Mouse (Mus musculus) left cerebral cortex, adult 2 months (tissue): ENCODE measurements at regions not wholly inside any gene's neighbourhood (a gene's known extent, or its start where the extent isn't known, plus 50 kb on each side); places are given as distances from the start of the nearest gene placed in this dataset.

Experiments used
- DNase-seq, 2 experiments: peaks; one replicate each; pipeline ENCODE4 v3.0.0; 2021 to 2022; ENCODE audit warnings: low spot score in 2 of 2, mixed read lengths in 1 of 2; ENCODE audit errors: extremely low spot score in 1 of 2
- H3K27ac ChIP-seq: fragments of 200-600 bp; 2 replicates; pipeline ENCODE4 v1.8.1; 2022
- H3K4me3 ChIP-seq: fragments of 200-600 bp; 2 replicates; pipeline ENCODE4 v1.8.1; 2022
- CTCF ChIP-seq: fragments of 200-600 bp; IDR thresholded peaks from 2 replicates; pipeline ENCODE4 v1.8.1; 2022; ENCODE audit warnings: antibody characterized with exemption, mild to moderate bottlenecking, moderate library complexity
- intact Hi-C: fragments of 180-260 bp; cut with DNase I; formaldehyde crosslinking; loops from one replicate; pipeline ENCODE4 v1.15.1; 2025

DNA sequence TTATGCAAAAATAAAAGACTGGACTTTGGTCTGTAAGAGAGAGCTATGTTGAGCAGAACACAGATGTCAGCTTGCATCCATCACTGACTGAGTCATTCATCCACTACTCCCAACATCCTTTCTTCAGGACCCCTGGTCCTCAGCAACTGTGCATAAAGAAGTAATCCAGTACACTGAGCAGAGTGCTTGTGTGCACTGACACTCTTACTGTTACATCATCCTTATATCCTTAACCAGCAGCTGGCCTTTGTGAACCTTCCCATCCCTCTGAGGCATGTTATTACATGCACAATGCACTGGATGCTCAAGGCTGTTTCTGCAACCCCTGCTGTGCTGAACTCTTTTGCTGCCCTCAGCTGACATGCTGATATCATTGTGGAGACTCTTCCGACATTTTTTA is 144.2 kb upstream of the Fam92a start:
- Histone ChIP-seq H3K27ac (no peak overlapping the region), H3K4me3 (no peak overlapping the region)
- no peak for DNase-seq
- intact Hi-C loops = no loop called here
- no peak for TF ChIP-seq CTCF

DNA sequence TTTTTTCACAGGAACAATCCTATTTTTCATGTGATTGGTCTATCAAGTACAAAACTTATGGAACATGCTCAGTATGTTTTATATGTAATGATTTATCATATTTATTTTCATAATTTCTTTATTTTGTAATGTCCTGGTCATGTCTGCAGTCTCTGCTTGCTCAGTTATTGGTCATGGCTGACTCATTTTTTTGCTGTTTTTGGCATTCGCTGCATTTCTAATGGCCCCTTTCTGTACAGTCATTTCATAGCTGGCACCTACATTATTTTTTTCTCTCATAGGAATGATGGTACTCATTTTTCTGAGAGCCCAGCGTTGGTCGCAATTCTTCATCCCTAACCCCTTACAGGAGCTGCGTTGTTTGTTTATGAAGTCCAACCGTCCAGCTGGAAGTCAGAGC is 136.5 kb upstream of the Fam92a start:
- TF ChIP-seq CTCF = no peak
- intact Hi-C loops = no loop called here

DNA sequence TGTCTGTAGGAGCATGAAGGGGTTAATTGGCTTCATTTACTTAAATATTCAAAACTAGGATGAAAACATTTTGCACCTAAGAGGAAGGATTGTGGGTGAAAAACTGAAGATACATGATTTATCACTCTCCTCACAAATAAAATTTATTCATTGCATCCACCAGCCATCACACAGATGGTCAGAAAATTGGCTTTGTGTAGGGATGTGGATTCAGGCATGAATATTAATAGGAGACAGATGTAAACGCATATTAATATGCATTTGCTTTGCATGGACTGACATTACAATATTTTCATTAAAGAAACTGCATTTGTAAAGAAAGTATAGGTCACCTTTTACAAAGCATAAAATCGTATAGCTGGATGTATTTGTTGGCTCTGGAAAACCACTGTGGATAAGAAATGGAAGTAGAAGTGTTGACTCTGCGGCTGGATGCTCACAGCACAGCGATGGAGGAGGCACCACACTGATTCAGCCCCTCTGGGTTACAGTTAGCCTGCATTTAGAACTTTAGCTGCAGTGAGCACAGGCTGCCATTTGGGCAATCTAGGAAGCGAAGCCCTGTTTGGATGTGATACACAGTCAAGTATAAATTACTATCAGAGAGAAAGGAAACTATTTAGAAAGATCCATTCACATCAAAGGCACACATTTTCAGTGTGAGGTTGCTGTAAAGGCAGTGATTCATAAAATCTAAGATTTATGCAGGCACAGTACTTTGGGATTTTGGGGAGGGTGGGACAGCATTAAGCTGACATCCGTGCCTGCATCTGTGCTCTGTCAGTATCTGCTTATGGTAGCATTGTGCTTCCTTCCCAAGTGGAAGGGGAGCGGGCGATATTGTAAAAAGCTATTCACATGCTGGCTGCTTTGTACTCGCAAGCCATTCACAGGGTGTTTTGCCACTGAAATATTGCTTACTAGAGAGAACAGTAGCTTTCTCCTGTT is 135.1 kb upstream of the Fam92a start:
- no peak for DNase-seq
- Histone ChIP-seq H3K27ac (no peak overlapping the region), H3K4me3 (no peak overlapping the region)
- TF ChIP-seq CTCF = no peak
- intact Hi-C loops = no loop called here

More for the DNA sequence above, 136.5 kb upstream of the Fam92a start:
- H3K4me3 ChIP-seq = no peak overlapping the region
- no peak for DNase-seq
- no peak overlapping the region for H3K27ac ChIP-seq

DNA sequence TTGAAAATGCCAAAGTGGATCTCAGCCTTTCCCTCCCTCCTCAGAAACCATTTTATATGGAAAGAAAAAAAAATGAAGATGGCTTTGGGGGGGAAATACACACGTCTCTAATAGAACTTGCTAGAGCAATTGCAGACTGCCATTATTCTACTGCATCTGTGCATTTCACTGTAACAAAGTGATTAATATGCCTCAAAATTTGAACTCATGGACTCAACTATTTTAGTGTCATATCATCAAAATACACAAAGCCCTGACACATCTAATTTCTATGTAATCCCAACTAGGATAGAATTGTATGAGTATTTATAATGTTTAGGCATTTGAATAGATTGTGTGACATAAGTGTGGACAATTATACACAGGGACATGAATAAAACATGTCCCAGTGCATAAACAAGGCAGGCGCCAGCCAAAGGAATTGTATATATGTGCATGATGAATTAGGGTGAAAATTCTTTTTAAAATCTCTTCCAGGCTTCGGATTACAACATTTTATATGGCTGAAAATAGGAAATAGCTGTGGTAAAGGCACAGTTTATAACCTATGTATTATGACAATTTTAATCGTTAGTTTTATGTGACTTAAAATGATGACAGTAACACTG is 115.4 kb upstream of the Fam92a start:
- TF ChIP-seq CTCF = no peak
- DNase-seq = no peak
- no peak overlapping the region for H3K27ac ChIP-seq
- H3K4me3 ChIP-seq = no peak overlapping the region
- intact Hi-C loops = no loop called here

DNA sequence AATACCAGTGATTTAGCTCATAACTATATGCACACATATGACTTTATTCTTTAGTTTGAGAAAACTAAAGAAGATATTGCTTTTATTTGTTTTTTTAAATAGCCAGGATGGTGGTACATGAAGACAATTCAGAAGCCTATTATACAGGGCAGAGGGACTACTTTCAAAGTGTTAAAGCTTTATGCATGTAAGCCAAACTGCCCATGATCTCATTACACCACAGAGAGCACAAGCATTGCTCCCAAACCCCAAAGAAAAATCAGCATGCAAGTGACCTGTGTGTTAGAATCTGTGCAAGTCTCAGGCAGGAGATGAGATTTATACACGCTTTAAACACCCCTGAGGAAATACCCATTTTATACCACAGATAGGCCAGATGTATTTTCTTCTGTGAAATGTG is 114.6 kb upstream of the Fam92a start:
- intact Hi-C loops = no loop called here
- DNase-seq = no peak
- TF ChIP-seq CTCF = no peak

DNA sequence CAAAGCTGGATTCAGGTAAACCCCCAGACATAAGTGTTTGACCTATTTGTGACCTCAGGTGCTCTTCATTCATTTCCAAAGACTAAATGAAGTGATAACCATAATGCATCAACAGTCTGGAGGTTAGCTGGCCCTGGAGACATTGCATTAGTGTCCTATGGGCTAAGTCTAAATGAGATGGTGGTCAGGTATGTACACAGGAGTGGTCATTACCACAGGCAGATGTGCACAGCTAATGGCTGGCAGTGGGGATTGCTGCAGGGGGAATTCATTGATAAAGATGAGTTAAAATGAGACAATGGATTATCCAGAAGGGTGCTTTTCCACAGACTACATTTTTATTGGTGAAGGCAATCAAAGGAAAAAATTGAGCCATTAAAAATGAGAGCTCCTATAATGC is 114.2 kb upstream of the Fam92a start:
- no peak overlapping the region for H3K27ac ChIP-seq
- intact Hi-C loops = no loop called here
- DNase-seq = no peak
- H3K4me3 ChIP-seq = no peak overlapping the region
- no peak for TF ChIP-seq CTCF

More for the DNA sequence above, 114.6 kb upstream of the Fam92a start:
- Histone ChIP-seq H3K27ac (no peak overlapping the region), H3K4me3 (no peak overlapping the region)

DNA sequence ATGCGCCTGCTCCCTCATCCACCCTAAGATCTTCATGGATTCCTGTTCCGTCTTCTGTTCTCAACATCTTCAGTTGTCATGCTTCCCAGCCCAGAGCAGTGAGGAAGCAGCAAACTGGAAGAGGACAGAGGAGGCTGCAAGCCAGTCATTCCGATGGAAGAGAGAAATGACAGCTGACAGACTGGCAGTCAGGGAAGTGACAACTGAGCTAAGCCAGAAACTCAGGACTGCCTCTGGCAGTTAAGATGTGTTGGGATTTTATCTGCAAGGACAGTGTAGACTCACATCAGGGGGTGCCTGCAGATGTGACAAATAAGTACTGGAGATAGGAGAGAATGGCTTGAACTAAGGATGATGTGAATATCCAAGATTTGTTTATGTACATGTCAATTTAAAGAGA is 106.1 kb upstream of the Fam92a start:
- no peak overlapping the region for H3K27ac ChIP-seq
- intact Hi-C loops = loop anchor here (5.0 kb wide), 1 partner anchor 74 kb away; no protein-coding TSS in a partner anchor
- no peak for DNase-seq
- TF ChIP-seq CTCF = no peak
- no peak overlapping the region for H3K4me3 ChIP-seq

DNA sequence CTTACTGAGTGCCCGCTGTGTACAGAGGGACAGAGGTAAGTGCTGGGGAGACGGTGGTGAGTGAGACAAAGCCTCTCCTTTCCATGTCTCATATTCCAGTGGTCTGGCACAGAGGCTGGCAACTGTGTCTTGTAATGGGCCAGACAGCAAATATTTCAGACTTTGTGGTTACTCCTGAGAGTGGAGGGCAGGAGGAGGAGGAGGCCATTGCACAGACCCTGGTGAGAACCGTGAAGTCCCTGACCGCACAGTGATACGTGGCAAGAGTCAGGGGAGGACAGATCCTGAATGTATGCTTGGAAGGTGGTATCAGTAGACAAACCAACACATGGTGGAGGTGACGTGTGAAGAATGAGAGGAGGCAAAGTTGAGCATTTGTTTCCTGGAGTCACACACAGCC is 101.6 kb upstream of the Fam92a start:
- Histone ChIP-seq H3K4me3 (no peak overlapping the region), H3K27ac (no peak overlapping the region)
- no peak for DNase-seq
- TF ChIP-seq CTCF = no peak
- intact Hi-C loops = no loop called here

DNA sequence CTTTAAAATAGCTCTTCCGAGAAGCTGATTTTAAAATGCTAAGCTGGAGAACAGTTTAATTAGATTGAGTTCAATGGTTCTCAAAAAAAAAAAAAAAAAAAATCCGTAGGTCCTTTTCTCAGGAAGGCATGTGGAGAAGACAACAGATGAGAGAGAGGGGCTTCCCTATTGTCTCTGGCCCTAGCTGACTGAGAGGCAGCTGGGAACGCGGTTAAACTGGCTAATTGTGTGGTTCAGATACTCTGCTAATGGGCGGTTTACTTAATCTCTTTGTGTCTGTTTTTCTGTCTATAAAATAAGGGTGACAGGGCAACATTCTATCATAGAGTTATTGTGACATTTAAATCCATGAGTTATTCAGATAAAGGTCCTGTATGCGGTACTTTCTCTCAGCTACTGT is 101.1 kb upstream of the Fam92a start:
- intact Hi-C loops = no loop called here
- no peak for TF ChIP-seq CTCF
- no peak overlapping the region for H3K4me3 ChIP-seq

DNA sequence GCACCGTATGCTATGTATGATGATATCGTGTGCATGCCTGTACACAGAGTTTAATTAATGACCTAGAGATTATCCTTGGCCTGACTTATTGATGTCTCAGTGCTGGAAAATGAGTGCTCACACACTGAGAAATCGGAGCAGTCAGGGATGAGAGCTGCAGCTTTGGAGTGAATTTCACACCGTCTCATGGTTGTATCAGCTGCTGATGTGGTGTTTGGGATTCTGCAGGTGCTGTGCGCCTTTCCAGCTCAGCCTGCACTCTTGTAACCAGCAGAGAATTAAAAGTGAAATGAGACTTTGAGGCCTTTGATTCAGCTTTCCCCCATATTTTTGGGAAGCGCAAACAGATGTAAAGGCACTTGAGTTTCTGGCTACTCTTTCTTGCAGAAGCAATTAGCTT is 100.6 kb upstream of the Fam92a start:
- H3K4me3 ChIP-seq = no peak overlapping the region
- H3K27ac ChIP-seq = no peak overlapping the region
- DNase-seq = no peak
- intact Hi-C loops = no loop called here
- TF ChIP-seq CTCF = no peak

More for the DNA sequence above, 101.1 kb upstream of the Fam92a start:
- no peak for DNase-seq
- H3K27ac ChIP-seq = no peak overlapping the region

DNA sequence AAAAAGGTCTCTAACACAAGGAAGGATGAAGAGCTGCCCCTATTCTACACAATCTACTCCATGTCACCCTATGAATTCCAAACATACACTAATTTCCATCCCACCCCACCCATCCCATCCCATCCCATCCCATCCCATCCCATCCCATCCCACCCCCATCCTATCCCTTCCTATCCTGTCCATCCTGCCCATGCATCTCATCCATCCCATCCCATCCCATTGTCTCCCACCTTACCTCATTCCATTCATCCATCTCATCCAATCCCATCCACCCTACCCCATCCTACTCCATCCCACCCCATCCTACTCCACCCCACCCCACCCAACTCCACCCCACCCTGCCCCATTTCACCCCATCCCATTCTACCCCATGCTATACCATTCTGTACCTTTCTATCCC is 91.9 kb upstream of the Fam92a start:
- H3K27ac ChIP-seq = no peak overlapping the region
- no peak for TF ChIP-seq CTCF
- no peak overlapping the region for H3K4me3 ChIP-seq
- intact Hi-C loops = no loop called here
- DNase-seq = no peak

DNA sequence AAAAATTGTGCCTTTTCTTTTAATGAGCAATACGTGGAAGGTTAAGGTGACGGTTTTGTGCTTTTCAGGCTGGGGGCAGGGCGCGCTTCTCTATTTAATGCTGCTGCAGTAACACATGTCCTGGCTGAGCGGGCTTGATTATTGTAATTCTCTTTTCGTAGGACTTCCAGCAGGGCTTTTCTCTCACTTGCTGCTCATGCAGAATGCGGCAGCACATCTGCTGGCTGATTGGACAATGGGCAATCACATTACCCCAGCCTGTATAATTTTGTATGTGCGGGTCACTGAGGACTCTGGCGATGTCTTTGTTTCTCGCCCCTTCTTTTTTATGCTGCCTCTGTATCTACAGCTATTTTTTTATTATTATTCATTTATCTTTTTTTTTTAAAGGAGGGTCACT is 91.4 kb upstream of the Fam92a start:
- Histone ChIP-seq H3K27ac (no peak overlapping the region), H3K4me3 (no peak overlapping the region)
- TF ChIP-seq CTCF = no peak
- no peak for DNase-seq
- intact Hi-C loops = no loop called here
